Mouse (Mus musculus) layer of hippocampus, adult 9-11 months (tissue): ENCODE data around the gene Baiap3.
"Not testable (repeated sequence)": the region's sequence is repeated elsewhere in the genome, so short reads cannot be mapped to it uniquely, and the experiment has no call there.

Source experiments
- DNase-seq: peaks from one replicate; pipeline ENCODE4 v3.0.0; 2022

Baiap3 gene

DNA sequence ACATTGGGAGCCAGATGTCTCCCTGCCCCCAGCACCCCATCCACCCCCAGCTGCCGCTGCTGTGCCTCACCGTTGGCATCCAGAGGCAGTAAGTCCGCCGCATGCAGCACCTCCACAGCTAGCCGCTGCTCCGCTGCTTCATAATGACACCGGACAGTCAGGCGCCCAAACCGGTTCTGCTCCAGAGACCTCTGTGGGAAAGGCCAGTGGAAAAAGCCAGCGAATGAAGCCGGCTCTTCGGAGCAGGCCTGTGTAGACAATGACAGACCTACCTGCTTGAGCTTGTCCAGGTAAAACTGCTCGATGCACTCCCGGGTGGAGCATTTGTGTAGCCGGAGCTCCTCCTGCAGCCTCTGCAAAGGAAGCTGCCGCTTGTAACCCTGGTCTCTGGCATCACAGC lies 11.9 kb downstream of the Baiap3 start:
- DNase-seq = no peak

- DNase-seq = no peak
Observed at GRCm38 (mm10) chr17:25243131-25243780, 12.9 kb downstream of the Baiap3 start.

DNA sequence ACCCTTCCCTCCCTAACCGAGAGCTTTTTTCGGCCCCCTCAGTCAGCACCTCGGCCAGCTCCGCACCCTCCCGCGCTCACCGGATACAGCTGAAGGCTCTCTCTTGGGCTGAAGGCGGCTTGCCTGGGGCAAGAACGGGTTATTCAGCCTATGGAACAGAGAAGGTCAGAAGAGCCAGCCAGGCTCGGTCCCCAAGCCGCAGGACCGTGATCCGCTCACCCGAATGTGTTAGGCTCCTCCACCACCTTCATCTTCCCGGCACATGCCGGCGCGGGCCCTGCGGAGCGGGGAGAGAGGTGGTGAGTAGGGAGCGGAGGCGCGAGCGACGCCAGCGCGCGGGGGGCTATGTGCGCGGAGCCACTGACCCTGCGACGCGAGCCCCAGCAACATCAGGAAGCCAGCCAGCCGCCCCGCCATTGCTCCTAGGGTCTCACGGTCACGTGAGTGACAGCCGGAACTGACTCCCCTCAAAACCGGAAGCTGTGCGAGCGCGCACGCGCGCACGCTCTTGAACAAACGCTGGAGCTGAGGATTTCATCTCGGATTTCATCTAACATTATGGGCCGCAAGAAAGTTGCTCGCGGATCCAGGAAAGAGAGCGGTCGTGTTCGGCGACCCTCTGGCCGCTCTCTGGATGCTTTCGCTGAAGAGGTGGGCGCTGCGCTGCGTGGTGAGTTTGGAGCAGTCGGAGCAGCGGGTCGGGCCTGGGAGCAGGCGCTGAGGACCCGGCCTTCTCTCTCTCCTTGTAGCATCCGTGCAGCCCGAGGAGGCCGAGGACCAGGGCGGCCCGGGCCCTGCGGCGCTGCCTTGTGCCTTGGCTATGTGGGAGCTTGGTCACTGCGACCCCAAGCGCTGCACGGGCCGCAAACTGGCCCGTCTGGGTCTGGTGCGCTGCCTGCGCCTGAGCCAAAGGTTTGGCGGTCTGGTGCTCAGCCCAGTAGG lies 16.2 kb downstream of the Baiap3 start, which contains the start of the genes Gnptg and Tsr3:
Gene Gnptg, minus strand, starts transcription at position 430 of the 942 bp plus-strand sequence.
Gene Tsr3, plus strand, starts transcription at position 476 of the 942 bp plus-strand sequence.
- peak; percentile 84 for DNase-seq

DNA sequence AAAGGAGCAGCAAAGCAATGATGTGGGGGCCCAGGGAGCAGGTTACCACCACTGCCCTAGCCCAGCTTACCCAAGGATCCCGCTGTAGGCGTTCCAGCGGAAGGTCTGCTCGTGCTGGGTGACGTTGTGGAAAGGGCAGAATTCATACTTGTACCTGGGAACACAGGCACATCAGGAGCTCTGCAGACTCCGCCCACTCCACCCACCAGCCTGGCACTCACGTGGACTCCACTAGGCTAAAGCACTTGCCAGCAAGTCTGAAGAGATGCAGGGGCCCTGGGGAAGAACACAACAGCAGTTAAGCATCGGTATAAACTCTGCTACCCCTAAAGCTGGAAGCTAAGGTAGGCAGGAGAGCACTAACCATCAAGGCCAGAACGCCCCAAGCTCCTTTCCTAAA lies 20.5 kb downstream of the Baiap3 start:
- DNase-seq = no peak

DNA sequence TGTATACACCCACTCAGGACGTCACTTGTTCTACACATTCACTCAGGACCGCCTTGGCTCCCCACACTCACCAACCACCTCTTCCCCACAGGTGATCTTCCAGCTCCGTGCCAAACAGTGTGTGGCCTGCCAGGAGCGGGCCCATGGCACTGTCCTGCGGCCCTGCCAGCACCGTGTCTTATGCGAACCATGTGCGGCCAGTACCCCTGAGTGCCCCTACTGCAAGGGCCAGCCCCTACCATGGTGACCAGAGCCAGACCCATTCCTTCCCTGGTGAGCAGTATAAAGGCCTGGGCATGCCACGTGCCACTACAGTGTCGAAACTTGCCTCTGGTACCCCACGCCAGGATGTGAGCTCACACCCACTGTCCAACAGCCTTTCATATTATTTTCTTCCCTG lies 24.5 kb downstream of the Baiap3 start:
- not testable (repeated sequence) for DNase-seq

DNA sequence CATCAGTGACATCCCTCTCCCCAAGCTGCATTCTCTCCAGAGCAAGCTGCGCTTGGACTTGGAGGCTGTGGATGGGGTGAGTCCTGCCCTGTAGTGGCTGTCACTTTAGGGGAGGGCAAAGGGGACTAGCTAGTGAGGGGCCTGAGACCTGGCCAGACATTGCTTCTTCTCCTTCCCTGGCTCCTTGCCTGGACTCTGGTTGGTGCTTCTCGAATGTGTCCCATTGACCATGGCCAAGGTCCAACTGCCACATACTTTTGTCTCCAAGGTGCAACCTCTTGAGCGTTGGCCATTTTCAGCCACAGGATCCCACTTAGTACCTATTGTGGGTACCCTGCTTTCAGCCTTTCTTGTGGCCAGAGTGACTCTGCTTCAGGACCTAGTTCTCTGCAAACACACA lies 25.5 kb downstream of the Baiap3 start:
- no peak for DNase-seq

GRCm38 (mm10) chr17:25230014-25230655 lies 26.0 kb downstream of the Baiap3 start:
- not testable (repeated sequence) for DNase-seq

- no peak for DNase-seq
Observed at GRCm38 (mm10) chr17:25227991-25228390, 28.2 kb downstream of the Baiap3 start.

DNA sequence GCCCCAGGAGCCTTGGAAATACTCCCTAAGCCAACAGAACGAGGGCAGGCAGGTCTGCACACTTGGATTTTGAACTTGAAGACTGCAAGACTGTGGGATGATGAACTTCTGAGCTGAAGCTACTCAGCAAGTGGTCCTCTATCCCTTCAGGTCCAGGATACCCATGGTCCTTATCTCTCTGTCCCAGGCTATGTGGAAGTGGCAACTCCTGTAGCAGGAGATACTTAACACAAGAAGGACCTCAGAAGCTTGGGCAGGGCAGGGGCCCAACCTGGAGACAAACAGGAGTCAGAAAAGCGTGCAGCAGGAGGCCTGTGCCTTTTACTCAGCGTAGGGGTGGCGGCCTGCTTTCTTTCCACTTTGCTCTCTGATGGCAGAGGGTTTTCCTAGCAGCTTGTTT lies 30.5 kb downstream of the Baiap3 start:
- DNase-seq = no peak

DNA sequence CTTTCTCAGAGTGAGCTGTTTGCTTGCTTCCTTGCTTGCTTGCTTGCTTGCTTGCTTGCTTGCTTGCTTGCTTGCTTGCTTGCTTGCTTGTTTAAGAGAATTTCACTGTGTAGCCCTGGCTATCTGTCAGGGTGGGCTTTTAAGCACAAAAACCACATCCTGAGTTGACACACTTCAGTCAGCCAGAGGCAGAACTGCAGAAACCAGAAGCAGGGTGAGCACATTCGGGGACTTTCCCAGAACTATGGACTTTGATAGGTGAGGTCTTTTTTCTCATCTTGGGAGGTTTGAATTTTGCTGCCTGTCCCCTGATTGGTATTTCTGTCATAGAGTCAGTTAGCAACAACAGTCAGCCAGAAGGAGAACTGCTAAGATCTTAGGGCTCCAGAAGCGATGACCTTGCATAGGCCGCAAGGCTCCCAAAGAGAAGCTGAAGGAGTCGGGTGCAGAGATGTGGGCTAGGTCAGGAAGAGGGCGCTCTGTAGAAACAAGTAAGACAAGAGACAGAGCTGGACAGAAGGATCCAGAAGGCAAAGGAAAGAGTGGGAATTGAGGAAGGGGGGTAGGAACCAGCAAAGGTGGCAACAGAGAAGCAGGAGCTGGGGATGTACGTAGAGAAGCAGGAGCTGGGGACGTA lies 31.5 kb downstream of the Baiap3 start:
- DNase-seq = no peak

GRCm38 (mm10) chr17:25222951-25223601 lies 33.1 kb downstream of the Baiap3 start:
- no peak for DNase-seq

DNA sequence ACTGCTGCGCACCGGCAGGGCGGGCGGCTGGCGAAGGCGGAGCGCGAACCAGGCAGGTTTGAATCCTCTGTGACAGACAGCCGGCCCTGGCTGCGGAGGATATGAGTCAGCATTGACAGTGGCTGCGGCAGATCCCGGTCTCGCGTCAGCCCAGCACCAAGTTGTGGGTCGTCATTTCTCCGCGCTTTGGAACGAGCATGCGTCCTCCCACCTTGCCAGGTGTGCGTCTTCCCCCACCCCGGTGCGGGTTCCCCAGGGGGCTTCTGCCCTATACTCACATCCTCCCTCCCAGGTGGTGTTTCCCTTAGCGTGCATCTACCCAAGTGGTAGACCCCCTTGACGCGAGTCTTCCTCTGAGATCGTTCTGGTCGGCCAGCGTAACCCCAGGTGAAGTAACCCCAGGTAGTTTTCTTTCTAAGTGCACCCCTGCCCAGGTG lies 33.6 kb downstream of the Baiap3 start:
- DNase-seq = not testable (repeated sequence)

GRCm38 (mm10) chr17:25221821-25222503 lies 34.2 kb downstream of the Baiap3 start:
- DNase-seq = peak; percentile 65

GRCm38 (mm10) chr17:25220746-25221145 lies 35.4 kb downstream of the Baiap3 start:
- no peak for DNase-seq

- no peak for DNase-seq
Observed at GRCm38 (mm10) chr17:25219492-25220295, 36.5 kb downstream of the Baiap3 start.

DNA sequence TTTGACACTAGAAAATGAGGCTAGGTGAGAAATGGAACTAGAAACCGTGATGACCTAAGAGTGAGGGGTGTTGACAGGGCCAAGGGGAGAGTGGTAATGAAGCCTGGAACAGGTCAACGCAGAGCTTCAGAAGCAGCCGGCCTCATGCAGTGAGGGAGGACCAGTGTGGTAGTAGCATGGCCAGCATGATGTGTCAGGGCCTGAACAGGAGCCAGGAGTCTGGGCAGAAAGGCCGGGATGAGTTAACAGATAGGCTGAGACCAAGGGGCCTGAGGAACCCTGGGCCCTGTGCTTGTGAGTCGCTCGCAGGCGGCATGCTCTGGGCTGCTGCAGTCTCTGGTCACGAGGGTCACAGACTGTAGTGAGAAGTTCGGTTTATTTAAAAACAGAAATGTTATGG lies 37.2 kb downstream of the Baiap3 start:
- no peak for DNase-seq

GRCm38 (mm10) chr17:25215431-25215830 lies 40.7 kb downstream of the Baiap3 start:
- no peak for DNase-seq

DNA sequence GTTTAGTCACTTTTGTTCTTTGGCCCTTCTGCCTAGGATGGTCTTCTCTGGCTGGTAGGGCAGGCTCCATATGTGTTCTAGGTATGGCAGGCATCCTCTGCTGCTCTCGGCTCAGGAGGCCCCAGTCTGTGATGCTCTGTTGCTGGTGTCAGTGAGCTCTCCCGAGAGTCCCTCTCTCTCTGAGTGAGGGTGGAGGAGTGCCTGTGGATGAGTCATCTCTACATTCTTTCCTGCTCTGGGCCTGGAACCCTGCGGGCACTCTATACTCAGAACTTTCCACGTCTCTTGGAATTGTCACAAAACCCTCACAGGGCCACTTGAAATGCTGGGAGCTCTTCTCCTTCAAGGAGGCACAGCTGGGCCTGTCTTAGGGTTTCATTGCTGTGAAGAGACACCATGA lies 44.5 kb downstream of the Baiap3 start:
- no peak for DNase-seq

- DNase-seq = peak; percentile 35
Observed at GRCm38 (mm10) chr17:25210680-25211466, 45.3 kb downstream of the Baiap3 start.

- peak; percentile 52 for DNase-seq
Observed at GRCm38 (mm10) chr17:25210006-25210405, 46.2 kb downstream of the Baiap3 start.
